Mouse (Mus musculus) cerebellum, adult 2 months (tissue): ENCODE results near the gene Prdm5.

ENCODE experiments used
- CTCF ChIP-seq: fragments of 200-500 bp; IDR thresholded peaks from 2 replicates; pipeline ENCODE4 v1.5.1; 2011; ENCODE audit warnings: low read depth, mild to moderate bottlenecking, control low read depth, low read length, moderate library complexity, borderline replicate concordance; ENCODE audit not compliant: insufficient read depth
- POLR2A ChIP-seq: fragments of 200-500 bp; IDR thresholded peaks from 2 replicates; pipeline ENCODE4 v1.6.1; 2011; ENCODE audit warnings: low read length, control low read depth, borderline replicate concordance; ENCODE audit not compliant: insufficient read depth

GRCm38 (mm10) chr6:65935566-65936281, 156.9 kb downstream of the Prdm5 start:
- TF ChIP-seq POLR2A (no peak), CTCF (no peak)
